Mouse (Mus musculus) liver, embryonic 13.5 days (tissue): ENCODE results near the gene Ints6. TPM values are rescaled to one million over a fixed set of nuclear protein-coding genes. Genes with fewer than 3 reads are reported as not detected.

ENCODE experiments used
- ATAC-seq: fragments of 200-750 bp; cut with Nextera tagmentation; 2 replicates; pipeline ENCODE4 v1.8.0; 2017; ENCODE audit warnings: low read depth, mild to moderate bottlenecking, moderate number of reproducible peaks, moderate library complexity
- DNase-seq: peaks from one replicate; pipeline ENCODE4 v3.0.0; 2022
- H3K27ac ChIP-seq: fragments of 300-500 bp; sonication (generic); 2 replicates; pipeline ENCODE4 v1.5.1; 2015; ENCODE audit warnings: moderate library complexity, mild to moderate bottlenecking, inconsistent platforms
- H3K27me3 ChIP-seq: fragments of 300-500 bp; sonication (generic); 2 replicates; pipeline ENCODE4 v1.6.1; 2015; ENCODE audit warnings: mild to moderate bottlenecking, inconsistent platforms
- H3K36me3 ChIP-seq: fragments of 300-500 bp; sonication (generic); 2 replicates; pipeline ENCODE4 v1.6.1; 2015; ENCODE audit warnings: mild to moderate bottlenecking, inconsistent platforms
- H3K4me1 ChIP-seq: fragments of 300-500 bp; sonication (generic); replicated peaks from 2 replicates; pipeline ENCODE4 v1.6.1; 2015; ENCODE audit warnings: inconsistent platforms
- H3K4me2 ChIP-seq: fragments of 300-500 bp; sonication (generic); 2 replicates; pipeline ENCODE4 v1.6.1; 2015; ENCODE audit warnings: inconsistent platforms, mild to moderate bottlenecking, moderate library complexity
- H3K4me3 ChIP-seq: fragments of 300-500 bp; sonication (generic); replicated peaks from 2 replicates; pipeline ENCODE4 v1.5.1; 2015; ENCODE audit warnings: mild to moderate bottlenecking, inconsistent platforms
- H3K9ac ChIP-seq: fragments of 300-500 bp; sonication (generic); 2 replicates; pipeline ENCODE4 v1.6.1; 2015; ENCODE audit warnings: mild to moderate bottlenecking, inconsistent platforms
- H3K9me3 ChIP-seq: fragments of 300-500 bp; sonication (generic); replicated peaks from 2 replicates; pipeline ENCODE4 v1.6.1; 2016; ENCODE audit warnings: inconsistent platforms
- WGBS: fragments of 180-500 bp; shearing (Covaris S2); methylation state at CpG from one replicate; pipeline ENCODE4 v1.1.7; 2015; ENCODE audit not compliant: insufficient replicate concordance; 5-methylcytosine and 5-hydroxymethylcytosine counted together
- polyA plus RNA-seq: library from polyadenylated mRNA; unstranded; fragments of >200 nt; fragmentation: Nextera tagmentation; extraction: Ambion mirVana; gene quantifications from 2 replicates; pipeline ENCODE4 v1.2.1, GENCODE M21; 2015

Ints6 gene
- polyA plus RNA-seq = 10.5 and 14.5 TPM in 2 replicates

DNA sequence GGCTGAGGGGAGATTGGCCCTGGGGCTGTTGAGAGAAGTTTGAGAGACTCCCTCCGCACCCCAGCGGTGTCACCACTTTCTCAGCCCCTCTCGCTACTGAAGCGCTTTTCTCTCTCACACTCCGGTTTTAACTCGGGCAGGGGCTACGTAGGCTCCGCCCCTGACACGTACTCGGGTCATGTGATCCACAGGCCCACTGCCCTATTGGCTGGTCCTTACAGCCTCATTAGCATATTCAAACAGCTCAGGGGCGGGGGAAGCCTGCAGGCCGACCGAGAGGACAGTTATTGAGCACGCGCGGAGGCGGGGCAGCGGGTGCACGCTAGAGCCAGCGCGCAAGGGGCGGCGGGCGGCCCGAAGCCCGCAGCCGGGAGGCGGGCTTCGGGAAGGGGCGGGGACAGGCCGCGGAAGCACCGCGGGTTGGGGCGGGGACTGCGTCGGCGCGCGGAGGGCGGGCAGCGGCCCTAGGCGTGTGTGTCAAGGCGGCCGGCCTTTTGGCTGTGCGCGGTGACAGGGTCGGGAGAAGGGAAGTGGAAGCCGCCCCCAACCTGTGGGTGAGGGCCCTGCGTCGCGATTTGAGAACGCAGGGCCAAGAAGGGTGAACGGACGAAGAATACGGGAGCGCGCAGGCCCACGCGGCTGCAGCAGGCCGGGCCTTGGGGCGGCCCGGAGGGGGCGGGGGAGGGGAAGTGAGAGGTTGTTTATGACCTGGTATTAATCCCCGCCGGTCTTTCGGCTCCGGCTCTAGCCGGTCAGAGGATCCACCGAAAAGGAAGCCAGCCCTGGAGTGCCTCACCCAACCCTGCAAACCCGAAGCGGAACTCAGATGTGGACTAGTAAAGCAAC, at the start of gene Ints6:
Gene Ints6, minus strand, starts transcription at position 134 of the 846 bp plus-strand sequence.
- peak; percentile 99 for DNase-seq
- ATAC-seq = peak; percentile 95
- WGBS = under 1% methylated on average over 71 of the region's 72 CpGs
- Histone ChIP-seq H3K27ac (peak within 1 kb of the TSS; percentile 100), H3K4me1 (peaks cover 37% of the 10 kb centered on the region), H3K4me2 (peak within 1 kb of the TSS; percentile 95), H3K36me3 (peaks cover 9% of the 10 kb centered on the region), H3K9ac (peak within 1 kb of the TSS; percentile 100), H3K4me3 (peak within 1 kb of the TSS; percentile 99), H3K9me3 (no peaks in the 10 kb centered on the region), H3K27me3 (no peaks in the 10 kb centered on the region)

DNA sequence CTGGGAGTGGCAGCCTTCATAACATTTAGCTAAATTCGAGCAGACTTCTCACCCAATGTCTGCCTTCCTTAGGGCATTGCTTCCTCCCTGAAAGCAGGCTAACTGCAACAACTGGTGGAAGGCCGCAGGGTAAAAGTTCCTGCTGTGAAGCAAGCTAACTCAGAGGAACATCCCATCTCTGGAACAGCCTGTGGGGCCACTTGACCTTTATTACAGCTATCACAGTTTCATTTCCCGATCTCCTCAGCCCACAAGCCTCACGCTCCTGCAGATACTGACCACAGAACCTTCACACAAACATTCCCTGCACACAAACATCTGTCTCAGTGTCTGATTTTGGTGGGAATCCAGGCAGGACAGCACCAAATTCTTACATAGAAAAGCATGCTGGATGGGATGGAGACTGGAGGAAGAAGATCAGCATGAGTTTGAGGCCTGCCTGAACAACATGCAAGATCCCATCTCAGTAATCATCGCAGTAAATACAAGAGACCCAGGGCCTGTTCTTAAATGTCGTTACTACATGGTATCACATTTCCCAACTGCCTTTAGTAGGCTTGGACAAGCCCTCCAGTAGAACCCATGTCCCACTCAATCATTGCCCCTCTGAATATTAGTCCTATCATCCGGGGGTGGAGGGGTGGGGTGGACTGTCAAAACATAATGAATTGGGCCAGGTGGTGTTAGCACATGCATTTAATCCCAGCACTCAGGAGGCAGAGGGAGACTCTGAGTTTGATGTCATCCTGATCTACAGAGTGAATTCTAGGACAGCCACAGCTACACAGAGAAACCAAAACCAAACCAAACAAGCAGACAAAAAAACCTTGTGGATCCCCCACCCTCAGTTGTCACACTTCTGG, 47.9 kb upstream of the Ints6 start:
- Histone ChIP-seq H3K36me3 (no peaks in the 10 kb centered on the region), H3K4me2 (no peak overlapping the region), H3K27ac (no peak overlapping the region), H3K4me3 (no peak overlapping the region), H3K9me3 (no peaks in the 10 kb centered on the region), H3K9ac (no peak overlapping the region), H3K27me3 (no peaks in the 10 kb centered on the region), H3K4me1 (0 out of 2 replicates have a peak, but pooled peaks cover 8% of the 10 kb centered on the region)
- ATAC-seq (no peak), DNase-seq (no peak)
- 53% methylated on average over 7 of the region's 7 CpGs for WGBS

DNA sequence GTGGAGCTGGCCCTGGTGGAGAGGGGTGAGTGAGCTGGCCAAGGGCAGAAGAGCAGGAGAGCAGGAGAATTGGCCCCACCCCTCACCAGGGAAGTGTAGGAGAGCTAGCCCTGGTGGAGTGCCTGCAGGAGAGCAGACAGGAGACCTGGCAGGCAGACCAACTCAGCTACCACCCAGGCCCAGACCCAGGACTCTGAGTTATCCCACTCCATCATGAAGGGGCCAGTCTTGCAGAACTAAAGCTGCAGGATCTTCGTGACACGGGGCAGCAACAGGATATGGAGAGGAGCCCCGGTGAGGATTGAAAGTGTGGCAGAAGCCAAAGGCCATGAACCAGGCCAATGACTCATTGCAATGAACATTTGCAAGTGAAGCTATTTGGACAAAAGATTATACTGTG, 46.0 kb upstream of the Ints6 start:
- WGBS = 43% methylated on average over 3 of the region's 3 CpGs
- no peak overlapping the region for H3K4me2 ChIP-seq
- no peaks in the 10 kb centered on the region for H3K27me3 ChIP-seq
- no peak overlapping the region for H3K9ac ChIP-seq
- H3K4me3 ChIP-seq = no peak overlapping the region
- H3K36me3 ChIP-seq = no peaks in the 10 kb centered on the region
- DNase-seq (no peak), ATAC-seq (no peak)
- no peaks in the 10 kb centered on the region for H3K9me3 ChIP-seq
- H3K4me1 ChIP-seq = 0 out of 2 replicates have a peak, but pooled peaks cover 8% of the 10 kb centered on the region
- no peak overlapping the region for H3K27ac ChIP-seq

- H3K27ac ChIP-seq = no peak overlapping the region
- no peak overlapping the region for H3K4me2 ChIP-seq
- H3K9me3 ChIP-seq = no peaks in the 10 kb centered on the region
- no peak for ATAC-seq
- H3K36me3 ChIP-seq = no peaks in the 10 kb centered on the region
- H3K27me3 ChIP-seq = no peaks in the 10 kb centered on the region
- H3K4me3 ChIP-seq = no peak overlapping the region
- no peak for DNase-seq
- 0 out of 2 replicates have a peak, but pooled peaks cover 12% of the 10 kb centered on the region for H3K4me1 ChIP-seq
- H3K9ac ChIP-seq = no peak overlapping the region
- WGBS = 68% methylated on average over 5 of the region's 5 CpGs
Measured at GRCm38 (mm10) chr14:62803204-62803603, 42.2 kb upstream of the Ints6 start.

- DNase-seq (no peak), ATAC-seq (no peak)
- no peak overlapping the region for H3K4me2 ChIP-seq
- H3K4me3 ChIP-seq = no peak overlapping the region
- 0 out of 2 replicates have a peak, but pooled peaks cover 3% of the 10 kb centered on the region for H3K27me3 ChIP-seq
- H3K9me3 ChIP-seq = no peaks in the 10 kb centered on the region
- peaks cover 14% of the 10 kb centered on the region; the same call in 1 of the 2 replicates for H3K4me1 ChIP-seq
- no peaks in the 10 kb centered on the region for H3K36me3 ChIP-seq
- H3K9ac ChIP-seq = no peak overlapping the region
- H3K27ac ChIP-seq = no peak overlapping the region
- 76% methylated on average over 3 of the region's 3 CpGs for WGBS
Measured at GRCm38 (mm10) chr14:62800791-62801190, 39.8 kb upstream of the Ints6 start.

- H3K9me3 ChIP-seq = no peaks in the 10 kb centered on the region
- H3K4me1 ChIP-seq = peaks cover 7% of the 10 kb centered on the region; the same call in 1 of the 2 replicates
- no peak overlapping the region for H3K4me3 ChIP-seq
- H3K27me3 ChIP-seq = 0 out of 2 replicates have a peak, but pooled peaks cover 3% of the 10 kb centered on the region
- no peaks in the 10 kb centered on the region for H3K36me3 ChIP-seq
- H3K4me2 ChIP-seq = no peak overlapping the region
- ATAC-seq = no peak
- no peak overlapping the region for H3K9ac ChIP-seq
- WGBS = 28% methylated on average over 4 of the region's 4 CpGs
- DNase-seq = no peak
- no peak overlapping the region for H3K27ac ChIP-seq
Measured at GRCm38 (mm10) chr14:62798608-62799101, 37.7 kb upstream of the Ints6 start.

GRCm38 (mm10) chr14:62795719-62796118, 34.8 kb upstream of the Ints6 start:
- H3K27ac ChIP-seq = no peak overlapping the region
- no peak overlapping the region for H3K4me3 ChIP-seq
- no peak overlapping the region for H3K4me2 ChIP-seq
- H3K27me3 ChIP-seq = 0 out of 2 replicates have a peak, but pooled peaks cover 3% of the 10 kb centered on the region
- no peak for DNase-seq
- no peaks in the 10 kb centered on the region for H3K9me3 ChIP-seq
- ATAC-seq = no peak
- 36% methylated on average over 7 of the region's 7 CpGs for WGBS
- H3K9ac ChIP-seq = no peak overlapping the region
- H3K36me3 ChIP-seq = no peaks in the 10 kb centered on the region
- peaks cover 7% of the 10 kb centered on the region; the same call in 1 of the 2 replicates for H3K4me1 ChIP-seq

DNA sequence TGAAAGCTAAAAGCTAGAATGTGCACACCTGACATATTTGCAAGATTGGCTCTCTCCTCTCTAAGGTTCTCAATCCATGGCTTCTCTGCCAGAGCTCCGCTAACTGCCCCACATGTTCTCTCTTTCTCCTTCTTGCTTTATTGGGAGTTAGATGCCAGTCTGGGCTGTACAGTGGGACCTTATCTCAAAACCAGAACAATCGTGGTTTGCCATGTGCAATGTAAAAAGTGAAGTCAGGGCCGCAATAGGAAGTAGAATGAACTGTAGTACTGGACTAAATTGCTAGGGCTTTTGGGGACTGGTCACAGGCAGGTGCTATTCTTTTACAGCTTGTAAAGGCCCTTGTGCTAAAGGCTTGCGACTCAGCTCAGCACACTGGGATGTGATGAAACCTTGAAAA, 28.3 kb upstream of the Ints6 start:
- ATAC-seq (no peak), DNase-seq (no peak)
- peaks cover 7% of the 10 kb centered on the region; the same call in 1 of the 2 replicates for H3K4me1 ChIP-seq
- 31% methylated on average over 4 of the region's 4 CpGs for WGBS
- no peak overlapping the region for H3K9ac ChIP-seq
- no peaks in the 10 kb centered on the region for H3K36me3 ChIP-seq
- no peak overlapping the region for H3K4me2 ChIP-seq
- 0 out of 2 replicates have a peak, but pooled peaks cover 19% of the 10 kb centered on the region for H3K27me3 ChIP-seq
- H3K9me3 ChIP-seq = no peaks in the 10 kb centered on the region
- H3K27ac ChIP-seq = no peak overlapping the region
- no peak overlapping the region for H3K4me3 ChIP-seq

DNA sequence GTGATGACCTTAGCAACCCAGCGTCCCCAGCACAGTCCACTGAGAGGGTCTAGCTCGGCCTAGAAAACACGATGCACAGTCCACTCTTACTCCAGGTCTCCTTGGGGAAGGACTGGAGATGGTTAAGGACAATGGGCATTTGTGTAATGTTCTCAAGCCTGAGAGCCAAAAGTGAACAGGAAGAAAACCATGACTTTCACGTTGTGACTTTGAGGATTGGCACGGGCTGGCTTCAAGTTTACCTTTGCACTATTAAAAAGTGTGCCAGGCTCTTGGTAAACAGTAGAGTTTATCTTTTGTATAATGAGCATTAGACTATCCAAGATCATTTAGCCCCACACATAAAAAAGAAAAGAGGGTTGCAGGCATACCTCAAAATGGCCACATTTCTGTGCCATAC, 22.0 kb upstream of the Ints6 start:
- WGBS = 77% methylated on average over 5 of the region's 5 CpGs
- no peak for ATAC-seq
- no peaks in the 10 kb centered on the region for H3K36me3 ChIP-seq
- no peak for DNase-seq
- H3K4me1 ChIP-seq = peaks cover 26% of the 10 kb centered on the region
- H3K4me3 ChIP-seq = no peak overlapping the region
- H3K9me3 ChIP-seq = no peaks in the 10 kb centered on the region
- no peak overlapping the region for H3K4me2 ChIP-seq
- H3K9ac ChIP-seq = no peak overlapping the region
- H3K27me3 ChIP-seq = 0 out of 2 replicates have a peak, but pooled peaks cover 5% of the 10 kb centered on the region
- H3K27ac ChIP-seq = no peak overlapping the region

- peak overlapping the region; percentile 29; the same call in 1 of the 2 replicates for H3K9ac ChIP-seq
- H3K4me3 ChIP-seq = no peak overlapping the region
- no peaks in the 10 kb centered on the region for H3K27me3 ChIP-seq
- H3K4me2 ChIP-seq = peak overlapping the region; percentile 48
- H3K36me3 ChIP-seq = no peaks in the 10 kb centered on the region
- DNase-seq (peak; percentile 66), ATAC-seq (peak; percentile 98)
- 19% methylated on average over 9 of the region's 9 CpGs for WGBS
- peaks cover 26% of the 10 kb centered on the region for H3K4me1 ChIP-seq
- no peaks in the 10 kb centered on the region for H3K9me3 ChIP-seq
- H3K27ac ChIP-seq = peak overlapping the region; percentile 68
Measured at GRCm38 (mm10) chr14:62780520-62781316, 19.7 kb upstream of the Ints6 start.
